Mouse (Mus musculus) olfactory bulb, adult 2 months (tissue): ENCODE results near the gene Lenep. TPM values are rescaled to one million over a fixed set of nuclear protein-coding genes. Genes with fewer than 3 reads are reported as not detected.
A peak's percentile ranks its signal among the peaks of the same experiment; 100 is the strongest.
"Not testable (repeated sequence)": the region's sequence is repeated elsewhere in the genome, so short reads cannot be mapped to it uniquely, and the experiment has no call there.

Experiments
- H3K27ac ChIP-seq: fragments of 200-500 bp; 2 replicates; pipeline ENCODE4 v1.5.1; 2012; ENCODE audit warnings: low read depth, low read length; ENCODE audit not compliant: insufficient read depth
- H3K4me1 ChIP-seq: fragments of 200-500 bp; 2 replicates; pipeline ENCODE4 v1.6.1; 2012; ENCODE audit warnings: low read length; ENCODE audit not compliant: control insufficient read depth, insufficient read depth
- H3K4me3 ChIP-seq: fragments of 200-500 bp; 2 replicates; pipeline ENCODE4 v1.5.1; 2012; ENCODE audit warnings: mild to moderate bottlenecking, low read depth, low read length, moderate library complexity; ENCODE audit not compliant: insufficient read depth
- CTCF ChIP-seq: fragments of 200-500 bp; IDR thresholded peaks from 2 replicates; pipeline ENCODE4 v1.5.1; 2012; ENCODE audit warnings: low read depth, mild to moderate bottlenecking, low read length, moderate library complexity; ENCODE audit not compliant: insufficient read depth
- POLR2A ChIP-seq: fragments of 200-500 bp; IDR thresholded peaks from 2 replicates; pipeline ENCODE4 v1.6.1; 2012; ENCODE audit warnings: mild to moderate bottlenecking, low read depth, low read length, moderate library complexity; ENCODE audit not compliant: insufficient read depth
- WGBS: fragments of 180-500 bp; shearing (Covaris S2); methylation state at CpG from one replicate; pipeline ENCODE4 v1.1.7; 2018; 5-methylcytosine and 5-hydroxymethylcytosine counted together
- polyA plus RNA-seq: library from polyadenylated mRNA; stranded (reverse); fragments of >200 nt; gene quantifications from 2 replicates; pipeline ENCODE4 v1.2.4, GENCODE M21; 2012; ENCODE audit warnings: low replicate concordance; ENCODE audit not compliant: missing spikeins, insufficient read depth, insufficient read length

Lenep gene
- polyA plus RNA-seq, 1 experiment = not detected

DNA sequence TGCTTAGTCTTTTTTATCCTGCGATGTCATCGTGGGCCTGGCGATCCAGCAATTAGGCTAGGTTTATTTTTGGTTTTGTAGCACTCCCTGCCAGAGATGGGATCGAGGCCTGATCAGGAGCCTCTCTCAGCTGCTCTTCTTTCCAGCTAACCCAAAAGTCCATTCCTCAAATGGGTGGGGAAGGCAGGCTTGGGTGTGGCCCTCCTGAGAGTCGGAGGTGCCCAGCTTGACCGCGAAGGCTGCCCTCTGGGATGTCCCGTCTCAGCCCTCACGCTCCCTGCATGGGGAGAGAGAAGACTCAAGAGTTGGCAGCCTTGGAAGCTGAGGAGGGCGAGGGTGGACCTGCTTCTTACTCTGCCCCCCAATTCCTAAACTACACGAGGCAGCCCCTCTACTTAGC is 31.9 kb upstream of the Lenep start:
- TF ChIP-seq POLR2A (no peak), CTCF (no peak)
- H3K27ac ChIP-seq = no peak overlapping the region
- H3K4me3 ChIP-seq = no peak overlapping the region
- 53% methylated on average over 11 of the region's 11 CpGs for WGBS
- peaks cover 29% of the 10 kb centered on the region for H3K4me1 ChIP-seq

DNA sequence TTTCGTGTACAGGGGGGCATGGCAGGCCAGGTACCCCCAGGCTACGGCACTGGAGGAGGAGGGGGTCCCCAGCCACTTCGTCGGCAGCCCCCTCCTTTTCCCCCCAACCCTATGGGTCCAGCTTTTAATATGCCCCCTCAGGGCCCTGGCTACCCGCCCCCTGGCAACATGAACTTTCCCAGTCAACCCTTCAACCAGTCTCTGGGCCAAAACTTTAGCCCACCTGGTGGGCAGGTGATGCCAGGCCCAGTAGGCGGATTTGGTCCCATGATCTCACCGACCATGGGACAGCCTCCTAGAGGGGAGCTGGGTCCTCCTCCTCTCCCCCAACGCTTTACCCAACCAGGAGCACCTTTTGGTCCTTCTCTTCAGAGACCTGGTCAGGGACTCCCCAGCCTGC is 30.0 kb upstream of the Lenep start:
- Histone ChIP-seq H3K4me3 (no peak overlapping the region), H3K4me1 (peaks cover 23% of the 10 kb centered on the region), H3K27ac (no peak overlapping the region)
- TF ChIP-seq POLR2A (no peak), CTCF (no peak)
- 89% methylated on average over 8 of the region's 8 CpGs for WGBS

DNA sequence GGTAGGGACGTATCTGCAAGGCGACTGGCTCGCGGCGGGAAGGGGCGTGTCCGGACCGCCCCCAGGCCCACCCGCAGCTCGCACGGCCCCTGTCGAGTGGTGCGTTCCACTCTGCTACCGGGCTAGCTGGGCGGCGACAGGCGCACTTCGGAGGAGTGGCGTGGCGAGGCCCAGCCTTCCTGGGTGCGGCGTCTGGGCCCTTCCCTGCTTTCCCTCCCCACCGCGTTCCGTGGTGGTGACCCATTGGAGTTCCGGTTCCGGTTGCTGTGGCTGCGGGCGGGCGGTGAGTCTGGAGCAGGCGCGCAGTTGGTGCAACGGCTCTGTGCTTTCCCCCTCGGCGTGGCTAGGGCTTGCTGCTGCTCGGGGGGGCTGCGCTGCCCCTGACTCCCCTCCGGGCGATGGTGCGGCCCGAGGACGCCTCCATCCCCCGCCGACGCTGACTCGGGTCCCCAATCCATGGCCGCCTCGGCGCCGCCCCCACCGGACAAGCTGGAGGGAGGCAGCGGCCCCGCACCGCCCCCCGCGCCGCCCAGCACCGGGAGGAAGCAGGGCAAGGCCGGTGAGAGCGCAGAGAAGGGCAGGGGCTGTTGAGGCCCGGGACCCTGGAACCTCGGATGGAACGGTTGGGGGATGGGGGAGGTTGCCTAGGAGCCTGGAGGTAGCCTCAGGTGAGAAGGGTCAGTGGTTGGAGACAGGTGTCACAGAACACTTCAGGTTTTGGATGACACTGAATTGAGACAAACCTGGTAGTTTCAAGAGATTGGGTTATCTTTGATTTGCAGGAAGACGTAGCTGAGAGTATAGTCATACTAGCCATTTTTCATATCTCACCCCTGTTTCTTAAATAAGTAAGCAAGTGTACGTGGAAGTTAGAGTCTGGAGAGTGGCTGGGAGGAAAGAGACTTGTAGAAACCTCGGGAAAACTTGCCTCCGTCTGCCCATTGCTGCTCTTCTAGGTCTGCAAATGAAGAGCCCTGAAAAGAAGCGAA is 27.9 kb upstream of the Lenep start, which contains the start of gene Pygo2:
TSS of gene Pygo2 (plus strand) at position 44 of the 989 bp plus-strand sequence.
- 1% methylated on average over 68 of the region's 68 CpGs for WGBS
- Histone ChIP-seq H3K4me1 (peaks cover 12% of the 10 kb centered on the region), H3K4me3 (peak within 1 kb of the TSS; percentile 78), H3K27ac (peak within 1 kb of the TSS; percentile 11; the same call in 1 of the 2 replicates)
- TF ChIP-seq POLR2A (peak; percentile 74; the same call in 1 of the 2 replicates), CTCF (no peak)

DNA sequence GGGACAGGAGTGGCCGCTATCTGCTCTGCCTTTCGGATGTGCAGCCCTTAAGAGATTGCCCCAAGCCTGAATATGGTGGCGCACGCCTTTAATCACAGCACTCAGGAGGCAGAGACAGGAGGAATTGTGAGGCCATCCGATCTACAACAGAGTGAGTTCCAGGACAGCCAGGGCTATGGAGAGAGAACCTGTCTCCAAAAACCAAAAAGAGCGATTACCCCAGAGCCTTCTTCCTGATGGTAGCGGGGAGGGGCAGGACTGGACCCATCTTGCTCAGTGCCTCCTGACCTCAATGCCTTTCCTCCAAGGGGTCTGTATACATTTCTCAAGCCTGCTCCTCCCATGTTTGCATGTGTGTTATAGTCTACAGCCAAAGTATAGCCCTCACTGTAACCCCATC is 26.4 kb upstream of the Lenep start:
- not testable (repeated sequence) for H3K4me3 ChIP-seq, H3K27ac ChIP-seq
- peaks cover 12% of the 10 kb centered on the region for H3K4me1 ChIP-seq
- WGBS = 91% methylated on average over 7 of the region's 7 CpGs

DNA sequence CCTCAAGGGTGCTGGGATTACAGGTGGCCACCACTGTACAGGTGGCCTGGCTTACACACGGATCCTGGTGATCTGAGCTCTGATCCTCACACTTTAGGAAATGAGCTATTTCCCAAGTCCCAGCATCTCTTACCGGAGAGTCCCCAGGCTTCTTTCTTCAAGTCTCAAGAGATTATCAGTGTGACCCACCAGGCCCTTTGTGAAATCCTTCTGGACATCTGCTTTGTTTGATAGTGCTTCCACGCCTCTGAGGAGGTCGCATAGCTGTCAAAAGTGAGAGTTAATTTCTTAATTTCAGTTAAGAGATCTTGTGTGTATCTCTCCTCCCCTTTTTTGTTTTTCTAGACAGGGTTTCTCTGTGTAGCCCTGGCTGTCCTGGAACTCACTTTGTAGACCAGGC is 23.3 kb upstream of the Lenep start:
- Histone ChIP-seq H3K4me1 (peaks cover 13% of the 10 kb centered on the region), H3K4me3 (no peak overlapping the region)
- 93% methylated on average over 4 of the region's 4 CpGs for WGBS

DNA sequence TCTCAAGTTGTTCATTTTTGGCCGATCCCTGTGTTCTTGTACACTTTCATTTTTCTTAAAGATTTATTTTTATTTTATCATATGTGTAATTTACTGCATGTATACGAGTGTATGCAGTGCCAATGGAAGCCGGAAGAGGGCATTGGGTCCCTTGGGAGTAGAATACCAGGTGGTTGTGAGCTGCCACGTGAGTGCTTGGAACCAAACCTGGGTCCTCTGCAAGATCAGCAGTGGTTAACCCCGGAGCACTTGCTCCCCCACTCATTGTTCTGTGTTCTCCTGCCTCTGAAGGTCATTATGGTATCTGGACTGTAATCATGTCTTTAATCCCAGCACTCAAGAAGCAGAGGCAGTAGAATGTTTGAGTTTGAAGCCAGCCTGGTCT is 22.5 kb upstream of the Lenep start:
- TF ChIP-seq POLR2A = no peak
- Histone ChIP-seq H3K4me1 (peaks cover 13% of the 10 kb centered on the region), H3K4me3 (no peak overlapping the region), H3K27ac (no peak overlapping the region)
- 89% methylated on average over 5 of the region's 5 CpGs for WGBS

More for the DNA sequence above, 23.3 kb upstream of the Lenep start:
- no peak for TF ChIP-seq CTCF
- TF ChIP-seq POLR2A = no peak
- no peak overlapping the region for H3K27ac ChIP-seq

DNA sequence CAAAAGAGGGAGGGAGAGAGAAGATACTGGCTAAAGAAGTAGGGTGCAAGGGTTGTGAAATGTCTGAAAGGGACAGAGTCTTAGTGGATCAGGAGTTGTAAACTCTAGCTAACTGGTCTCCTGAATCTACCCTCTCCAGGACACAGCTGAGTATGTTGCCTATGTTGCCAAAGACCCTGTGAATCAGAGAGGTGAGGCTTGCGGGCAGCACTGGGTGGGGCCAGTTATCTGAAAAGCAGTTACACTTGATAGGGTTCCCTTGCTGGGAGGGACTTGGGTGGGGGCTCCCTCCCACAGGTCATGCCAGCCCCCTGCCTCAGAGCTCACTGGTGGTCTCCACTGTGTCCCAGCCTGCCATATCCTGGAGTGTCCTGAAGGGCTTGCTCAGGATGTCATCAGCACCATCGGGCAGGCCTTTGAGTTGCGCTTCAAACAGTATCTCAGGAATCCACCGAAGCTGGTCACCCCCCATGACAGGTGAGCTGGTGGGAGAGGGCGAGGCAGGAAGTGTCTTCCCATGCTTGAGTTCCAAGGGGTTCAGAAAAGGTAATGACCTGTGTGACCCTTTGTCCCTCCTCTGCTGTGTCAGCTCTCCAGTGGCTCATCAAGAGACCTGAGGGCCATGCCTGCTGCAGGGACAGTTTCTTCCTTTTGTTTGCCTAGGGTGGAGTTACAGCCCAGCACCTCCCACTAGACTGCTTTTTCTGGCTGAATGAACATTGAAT is 22.0 kb upstream of the Lenep start:
- TF ChIP-seq CTCF (no peak), POLR2A (no peak)
- H3K27ac ChIP-seq = no peak overlapping the region
- WGBS = 88% methylated on average over 5 of the region's 5 CpGs
- H3K4me1 ChIP-seq = peaks cover 13% of the 10 kb centered on the region
- no peak overlapping the region for H3K4me3 ChIP-seq

DNA sequence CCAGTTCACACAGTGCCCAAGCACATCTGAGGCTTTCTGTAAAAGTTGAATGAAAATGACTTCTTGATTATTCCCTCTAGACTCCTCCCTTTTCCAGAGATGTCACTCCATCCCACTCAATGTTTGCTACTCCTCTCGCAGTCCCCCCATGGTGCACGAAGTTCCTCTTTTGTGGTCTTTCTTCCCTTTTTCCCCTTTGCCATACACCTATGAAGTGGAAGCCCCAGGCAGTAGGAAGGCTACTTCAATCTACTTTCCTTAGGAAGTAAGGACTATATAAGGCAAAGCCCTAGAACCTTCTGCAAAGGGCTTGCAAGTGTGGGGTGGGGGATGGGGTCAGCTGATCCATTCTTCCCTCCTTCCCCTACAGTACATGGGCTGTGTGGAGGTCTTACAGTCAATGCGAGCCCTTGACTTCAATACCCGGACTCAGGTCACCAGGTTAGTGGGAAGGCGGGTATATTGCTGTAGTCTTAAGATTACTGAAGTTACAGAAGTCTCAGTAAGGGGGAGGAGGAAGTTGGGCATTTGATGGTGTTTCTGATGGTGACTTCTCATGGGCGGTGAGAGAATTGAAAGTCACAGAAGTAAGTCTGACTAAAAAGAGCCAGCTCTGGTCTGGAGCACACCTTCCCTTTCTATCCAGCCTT is 20.1 kb upstream of the Lenep start:
- Histone ChIP-seq H3K4me1 (peaks cover 17% of the 10 kb centered on the region), H3K27ac (no peak overlapping the region), H3K4me3 (no peak overlapping the region)
- TF ChIP-seq POLR2A = no peak
- no peak for TF ChIP-seq CTCF
- 78% methylated on average over 6 of the region's 6 CpGs for WGBS
